Mouse (Mus musculus) ES-Bruce4 (cell line): ENCODE data around the gene Mpnd. TPM values are rescaled to one million over a fixed set of nuclear protein-coding genes. Genes with fewer than 3 reads are reported as not detected.

Experiments used
- H3K27ac ChIP-seq: 2 replicates; pipeline ENCODE4 v1.5.1; 2012; ENCODE audit warnings: low read length, inconsistent platforms; ENCODE audit not compliant: insufficient read depth
- H3K27me3 ChIP-seq: 2 replicates; pipeline ENCODE4 v1.6.1; 2012; ENCODE audit warnings: mild to moderate bottlenecking, low read length, inconsistent platforms; ENCODE audit not compliant: control insufficient read depth, poor library complexity, insufficient read depth, severe bottlenecking
- H3K36me3 ChIP-seq: 2 replicates; pipeline ENCODE4 v1.6.1; 2012; ENCODE audit warnings: inconsistent platforms, mild to moderate bottlenecking, low read length, moderate library complexity; ENCODE audit not compliant: control insufficient read depth, poor library complexity, insufficient read depth, severe bottlenecking
- H3K4me1 ChIP-seq: one replicate; pipeline ENCODE4 v1.8.1; 2011; ENCODE audit warnings: low read length; ENCODE audit not compliant: control insufficient read depth, insufficient read depth
- H3K4me3 ChIP-seq: 2 replicates; pipeline ENCODE4 v1.5.1; 2011; ENCODE audit warnings: low read depth, mild to moderate bottlenecking, low read length
- H3K9ac ChIP-seq: 2 replicates; pipeline ENCODE4 v1.6.1; 2012; ENCODE audit warnings: low read depth, mild to moderate bottlenecking, inconsistent platforms; ENCODE audit not compliant: poor library complexity, severe bottlenecking
- H3K9me3 ChIP-seq: replicated peaks from 2 replicates; pipeline ENCODE4 v1.6.1; 2012; ENCODE audit warnings: mild to moderate bottlenecking, low read length, inconsistent platforms; ENCODE audit not compliant: control insufficient read depth, poor library complexity, insufficient read depth, severe bottlenecking
- CTCF ChIP-seq: IDR thresholded peaks from one replicate; pipeline ENCODE4 v1.8.1; 2011; ENCODE audit warnings: low read depth, low read length
- EP300 ChIP-seq: IDR thresholded peaks from 2 replicates; pipeline ENCODE4 v1.6.1; 2011; ENCODE audit warnings: low read depth, low read length; ENCODE audit not compliant: insufficient read depth
- POLR2A ChIP-seq: IDR thresholded peaks from one replicate; pipeline ENCODE4 v1.8.1; 2011; ENCODE audit warnings: low read length; ENCODE audit not compliant: insufficient read depth
- polyA plus RNA-seq: library from polyadenylated mRNA; stranded (reverse); fragments of >200 nt; gene quantifications from 2 replicates; pipeline ENCODE4 v1.2.4, GENCODE M21; 2011; ENCODE audit warnings: low read depth; ENCODE audit not compliant: missing spikeins, insufficient read depth, insufficient read length

Mpnd gene
- polyA plus RNA-seq, 1 experiment = 69.3 TPM

- Histone ChIP-seq H3K27ac (0 out of 2 replicates have a peak overlapping the region, but pooled peaks have one; percentile 87), H3K4me3 (peak overlapping the region; percentile 94), H3K4me1 (peaks cover 8% of the 10 kb centered on the region), H3K27me3 (no peaks in the 10 kb centered on the region), H3K9me3 (no peaks in the 10 kb centered on the region), H3K36me3 (peaks cover 14% of the 10 kb centered on the region), H3K9ac (peak overlapping the region; percentile 38)
- peak; percentile 23 for TF ChIP-seq CTCF
- TF ChIP-seq EP300 = no peak
- TF ChIP-seq POLR2A = peak; percentile 85
Measured at GRCm38 (mm10) chr17:56009088-56009961, 3.8 kb downstream of the Mpnd start.

GRCm38 (mm10) chr17:56009962-56010240 is 4.4 kb downstream of the Mpnd start:
- Histone ChIP-seq H3K4me1 (peaks cover 8% of the 10 kb centered on the region), H3K4me3 (peak overlapping the region; percentile 94), H3K9me3 (no peaks in the 10 kb centered on the region), H3K9ac (peak overlapping the region; percentile 38), H3K27ac (no peak overlapping the region), H3K36me3 (peaks cover 17% of the 10 kb centered on the region), H3K27me3 (no peaks in the 10 kb centered on the region)
- TF ChIP-seq EP300 (no peak), POLR2A (no peak), CTCF (no peak)

GRCm38 (mm10) chr17:56010255-56010654 is 4.7 kb downstream of the Mpnd start:
- peak overlapping the region; percentile 38 for H3K9ac ChIP-seq
- H3K9me3 ChIP-seq = no peaks in the 10 kb centered on the region
- H3K27ac ChIP-seq = no peak overlapping the region
- no peak for TF ChIP-seq EP300
- no peak for TF ChIP-seq CTCF
- no peak for TF ChIP-seq POLR2A
- H3K4me1 ChIP-seq = peaks cover 6% of the 10 kb centered on the region
- peaks cover 18% of the 10 kb centered on the region for H3K36me3 ChIP-seq
- H3K27me3 ChIP-seq = no peaks in the 10 kb centered on the region
- peak overlapping the region; percentile 94 for H3K4me3 ChIP-seq

- Histone ChIP-seq H3K27me3 (no peaks in the 10 kb centered on the region), H3K9ac (peak overlapping the region; percentile 38; the same call in 1 of the 2 replicates), H3K4me3 (peak overlapping the region; percentile 94), H3K9me3 (no peaks in the 10 kb centered on the region), H3K4me1 (peaks cover 6% of the 10 kb centered on the region), H3K27ac (no peak overlapping the region), H3K36me3 (peaks cover 22% of the 10 kb centered on the region)
- TF ChIP-seq CTCF = peak; percentile 95
- TF ChIP-seq POLR2A = no peak
- no peak for TF ChIP-seq EP300
Measured at GRCm38 (mm10) chr17:56010681-56011080, 5.2 kb downstream of the Mpnd start.

- TF ChIP-seq EP300 = no peak
- TF ChIP-seq CTCF = no peak
- TF ChIP-seq POLR2A = no peak
- no peak overlapping the region for H3K27ac ChIP-seq
- H3K4me1 ChIP-seq = peaks cover 6% of the 10 kb centered on the region
- H3K9me3 ChIP-seq = no peaks in the 10 kb centered on the region
- no peaks in the 10 kb centered on the region for H3K27me3 ChIP-seq
- H3K36me3 ChIP-seq = peaks cover 29% of the 10 kb centered on the region
- H3K9ac ChIP-seq = no peak overlapping the region
- no peak overlapping the region for H3K4me3 ChIP-seq
Measured at GRCm38 (mm10) chr17:56011441-56011840, 5.9 kb downstream of the Mpnd start.

GRCm38 (mm10) chr17:56015293-56015692 is 9.8 kb downstream of the Mpnd start:
- no peak overlapping the region for H3K9ac ChIP-seq
- peaks cover 1% of the 10 kb centered on the region for H3K4me1 ChIP-seq
- H3K9me3 ChIP-seq = no peaks in the 10 kb centered on the region
- H3K27me3 ChIP-seq = no peaks in the 10 kb centered on the region
- TF ChIP-seq EP300 = no peak
- TF ChIP-seq CTCF = no peak
- no peak for TF ChIP-seq POLR2A
- H3K27ac ChIP-seq = no peak overlapping the region
- H3K36me3 ChIP-seq = peaks cover 39% of the 10 kb centered on the region
- H3K4me3 ChIP-seq = no peak overlapping the region
